Mouse (Mus musculus) kidney, postnatal 36 days (tissue): ENCODE results near the gene Rpn1.
"Not testable (repeated sequence)": the region's sequence is repeated elsewhere in the genome, so short reads cannot be mapped to it uniquely, and the experiment has no call there.

Experiments used
- DNase-seq, 2 experiments: peaks; one replicate each; pipeline ENCODE4 v3.0.0; 2021 to 2022; ENCODE audit warnings: mixed read lengths in 2 of 2

Rpn1 gene

DNA sequence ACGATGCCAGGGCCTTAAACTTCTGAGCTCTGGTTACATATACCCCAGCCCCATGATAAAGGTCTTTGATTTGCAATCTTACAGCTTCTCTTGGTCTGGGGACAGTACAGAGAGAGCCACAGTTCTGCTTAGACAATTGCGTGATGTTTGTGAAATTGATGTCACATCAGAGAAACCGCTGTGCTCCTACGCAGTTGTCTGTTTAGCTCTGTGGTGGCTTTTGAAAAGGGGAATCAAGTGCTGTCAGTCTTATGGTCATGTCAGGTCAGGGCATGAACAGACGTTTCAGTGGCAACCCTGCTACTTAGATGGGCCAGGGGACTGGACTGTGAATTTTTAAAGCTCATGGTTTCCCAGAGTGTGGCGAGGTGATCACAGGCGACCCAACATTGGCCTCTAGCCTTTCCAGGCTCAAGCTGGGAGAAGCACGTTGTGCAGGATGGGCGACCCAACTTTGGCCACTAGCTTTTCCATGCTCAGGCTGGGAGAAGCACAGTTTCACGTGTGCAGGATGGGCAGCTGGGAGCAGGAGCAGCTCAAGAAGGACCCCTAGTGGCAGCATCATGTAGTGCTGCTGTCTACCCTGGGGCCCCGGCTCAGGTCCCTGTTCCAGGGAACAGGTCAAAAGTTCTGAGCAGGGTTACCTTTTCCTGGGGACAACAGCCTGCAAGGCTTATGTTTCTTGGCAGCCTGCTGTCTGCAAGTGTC is 39.0 kb downstream of the Rpn1 start:
- DNase-seq: peak in 1 of 2 experiments; percentile 47

DNA sequence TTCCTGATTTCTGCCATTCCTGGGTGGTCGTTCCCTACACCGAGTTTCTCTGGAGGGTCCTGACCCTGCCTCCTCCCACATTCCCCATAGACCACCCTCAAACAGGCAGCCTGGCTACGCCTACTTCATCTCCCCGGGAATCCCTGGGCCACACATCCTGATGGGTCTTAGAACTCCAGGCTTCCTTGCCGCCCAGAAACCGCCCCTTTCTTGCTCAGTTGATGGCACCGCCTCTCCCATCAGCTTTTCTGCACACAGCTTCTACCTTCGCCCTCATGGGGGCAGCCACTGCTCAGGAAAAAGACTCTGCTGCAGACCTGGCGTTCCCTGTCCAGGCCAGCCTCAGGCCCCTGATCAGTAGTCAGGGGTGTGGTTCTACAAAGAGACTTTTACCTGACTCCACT is 39.6 kb downstream of the Rpn1 start:
- DNase-seq: peak; percentile 66 to 77

DNA sequence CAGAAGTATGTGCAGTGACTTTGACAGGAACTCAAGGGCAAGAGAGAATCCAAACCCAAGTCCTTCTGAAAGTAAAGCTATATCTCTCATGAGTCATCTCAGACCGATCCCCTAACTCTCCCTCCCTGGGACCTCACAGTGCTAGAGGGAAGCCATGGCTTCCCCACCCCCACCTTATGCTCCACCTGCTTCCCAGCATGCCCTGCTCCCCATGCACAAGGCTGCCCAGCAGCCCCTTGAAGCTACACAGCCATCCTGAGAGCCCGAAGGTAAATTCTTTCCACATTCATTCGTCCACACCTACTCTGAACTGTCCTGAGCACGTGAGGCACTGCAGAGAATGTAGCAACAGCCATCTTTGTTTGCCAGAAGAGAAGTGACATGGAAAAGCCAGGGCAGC is 40.3 kb downstream of the Rpn1 start:
- DNase-seq: no peak

DNA sequence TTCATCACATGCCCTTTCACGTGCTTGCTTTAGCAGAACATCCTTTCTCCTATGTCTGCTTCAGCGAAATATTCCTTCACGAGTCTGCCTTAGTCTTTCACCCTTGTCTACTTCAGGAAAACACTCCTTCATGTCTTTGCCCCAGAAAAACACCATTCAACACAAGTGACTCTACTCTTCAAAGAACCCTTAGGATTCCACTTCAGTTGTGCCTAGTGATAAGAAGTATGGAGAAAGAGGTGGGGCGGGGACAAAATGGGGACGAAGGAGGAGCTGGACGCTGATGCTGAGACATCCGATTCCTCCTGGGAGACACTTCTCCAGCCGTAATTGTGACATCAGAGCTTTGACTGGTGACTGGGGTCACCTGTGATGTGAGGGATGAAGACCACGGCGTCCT is 41.5 kb downstream of the Rpn1 start:
- not testable (repeated sequence) for DNase-seq

DNA sequence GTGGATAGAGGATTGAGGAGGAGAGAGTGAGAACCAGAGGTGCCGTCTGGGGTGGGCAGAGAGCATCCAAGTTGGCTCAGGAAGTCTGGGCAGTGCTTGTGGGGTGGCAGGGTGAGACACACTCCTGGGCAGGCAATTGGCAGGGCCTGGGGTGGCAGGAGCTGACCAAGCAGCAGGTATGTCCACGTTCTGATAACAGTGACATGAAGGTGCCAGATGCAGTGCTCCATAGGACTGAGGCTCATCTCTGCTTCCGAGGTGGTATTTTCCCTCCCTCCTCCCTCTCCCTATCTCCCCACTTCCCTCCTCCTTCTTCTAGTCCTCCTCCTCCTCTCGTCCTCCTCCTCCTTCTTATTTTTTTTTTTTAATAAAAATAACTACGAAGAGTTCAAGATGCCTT is 47.2 kb downstream of the Rpn1 start:
- no peak for DNase-seq

DNA sequence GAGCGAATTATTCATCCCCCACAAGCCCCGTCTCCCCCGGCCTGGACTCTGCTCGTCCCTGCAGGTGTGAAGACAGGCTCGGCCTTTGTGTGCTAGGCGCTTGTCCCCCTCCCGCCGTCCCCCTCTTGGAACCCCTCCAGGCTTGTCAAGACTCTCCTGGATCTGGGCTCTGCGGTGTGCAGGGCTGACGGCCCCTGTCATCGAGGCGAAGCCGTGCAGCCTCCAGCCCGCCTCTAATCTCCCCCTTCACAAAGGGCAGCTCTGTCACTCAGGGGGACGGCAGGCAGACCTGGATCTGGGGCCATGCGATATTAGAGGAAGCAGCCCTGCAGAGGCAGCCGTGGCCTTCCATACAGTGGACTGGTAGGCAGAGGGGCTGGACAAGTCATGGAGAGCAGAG is 47.8 kb downstream of the Rpn1 start:
- no peak for DNase-seq

DNA sequence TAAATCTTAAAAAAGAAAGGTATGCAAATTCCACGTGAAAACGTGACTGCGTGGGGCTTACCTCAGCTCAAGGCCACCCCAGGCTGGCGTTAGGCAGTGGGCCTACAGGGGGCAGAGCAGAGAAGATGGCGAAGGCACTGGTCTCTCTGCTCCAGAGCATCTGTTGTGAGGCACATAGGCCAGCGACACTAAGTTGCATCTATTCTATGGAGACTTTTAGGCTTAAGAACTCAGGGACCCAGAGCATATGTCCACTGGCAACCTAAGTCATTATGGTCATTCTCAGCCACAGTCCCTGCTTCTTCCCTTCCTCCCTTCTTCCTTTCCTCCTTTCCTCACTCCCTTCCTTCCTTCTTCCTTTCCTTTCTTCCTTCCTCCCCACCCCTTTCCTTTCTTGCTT is 48.8 kb downstream of the Rpn1 start:
- DNase-seq: no peak

DNA sequence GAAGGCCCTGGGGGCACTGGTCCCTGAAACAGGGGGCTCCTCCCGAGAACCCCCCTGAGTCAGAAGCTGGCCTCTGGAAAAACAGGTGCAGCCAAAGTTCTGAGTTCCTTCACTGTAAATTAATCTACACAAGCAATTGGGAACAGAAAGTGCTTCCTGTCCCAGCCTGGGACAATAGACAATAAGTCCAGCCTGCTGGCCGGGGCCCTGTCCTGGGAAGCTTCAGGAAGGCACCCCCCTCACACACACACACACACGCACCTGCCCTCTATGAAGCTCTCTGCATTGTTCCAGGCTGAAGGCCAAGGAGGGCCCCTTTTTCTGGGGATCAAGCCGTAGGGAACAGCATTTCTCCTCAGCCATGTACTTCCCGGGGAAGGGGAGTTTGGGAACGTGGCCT is 49.6 kb downstream of the Rpn1 start:
- DNase-seq: peak; percentile 45 to 61

DNA sequence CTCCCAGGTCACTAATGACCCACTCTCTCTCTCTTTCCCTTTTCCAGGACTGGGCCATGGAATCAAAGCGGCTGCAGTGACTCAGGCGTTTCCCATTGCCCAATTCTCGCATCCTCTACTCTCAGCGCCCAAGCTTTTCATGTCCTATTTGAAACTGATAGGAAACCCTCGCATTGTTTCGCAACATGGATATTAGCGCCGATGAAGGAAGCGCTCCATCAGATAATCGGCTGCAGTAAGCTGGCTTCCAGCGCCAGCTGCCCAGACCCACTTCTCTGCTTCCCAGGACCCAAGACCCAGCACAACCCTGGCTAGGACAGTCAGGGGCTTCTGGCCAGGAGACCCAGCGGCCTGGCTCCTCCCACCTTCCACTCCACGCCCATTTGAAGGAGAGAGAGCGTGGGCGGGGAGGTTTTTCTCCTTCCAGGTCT is 51.9 kb downstream of the Rpn1 start:
- peak; percentile 21 to 65 for DNase-seq

DNA sequence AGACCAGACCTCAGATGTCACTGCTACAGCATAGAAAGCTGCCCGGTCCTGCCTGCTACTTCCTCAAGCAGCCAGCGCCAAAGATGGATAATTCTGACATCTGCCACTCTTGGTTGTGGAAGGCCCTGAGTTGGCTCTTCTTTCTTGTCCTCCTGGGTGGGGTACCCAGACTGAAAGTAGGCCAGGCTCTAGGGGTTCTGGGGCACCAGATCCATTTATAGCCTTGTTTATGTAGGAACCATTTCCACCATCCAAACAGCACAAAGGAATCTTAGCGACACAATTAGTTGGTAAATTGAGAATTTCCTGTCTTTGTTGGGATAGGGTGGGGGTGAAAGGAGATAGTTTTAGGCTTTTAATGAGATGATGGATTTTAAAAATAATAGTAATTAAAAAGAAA is 54.2 kb downstream of the Rpn1 start:
- DNase-seq: no peak

DNA sequence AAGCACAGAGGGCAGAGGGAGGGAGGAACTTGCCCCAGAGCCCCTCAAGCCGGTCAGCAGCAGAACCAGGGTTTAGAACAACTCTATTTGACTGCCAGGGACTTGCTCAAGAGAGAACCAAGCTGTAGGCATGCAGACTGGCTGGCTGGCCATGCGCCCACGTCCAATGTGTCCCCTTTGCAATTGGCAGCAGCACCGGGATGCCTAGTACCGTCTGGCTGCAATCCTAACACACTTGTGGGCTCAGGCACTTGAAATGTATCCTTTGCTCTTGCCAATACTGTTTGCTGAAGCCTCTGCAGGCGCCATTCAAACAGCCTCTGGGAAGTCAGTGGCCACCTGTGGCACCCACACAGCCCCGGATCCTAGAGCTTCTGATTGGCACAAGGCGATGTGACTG is 56.0 kb downstream of the Rpn1 start:
- peak in 1 of 2 experiments; percentile 14 for DNase-seq

DNA sequence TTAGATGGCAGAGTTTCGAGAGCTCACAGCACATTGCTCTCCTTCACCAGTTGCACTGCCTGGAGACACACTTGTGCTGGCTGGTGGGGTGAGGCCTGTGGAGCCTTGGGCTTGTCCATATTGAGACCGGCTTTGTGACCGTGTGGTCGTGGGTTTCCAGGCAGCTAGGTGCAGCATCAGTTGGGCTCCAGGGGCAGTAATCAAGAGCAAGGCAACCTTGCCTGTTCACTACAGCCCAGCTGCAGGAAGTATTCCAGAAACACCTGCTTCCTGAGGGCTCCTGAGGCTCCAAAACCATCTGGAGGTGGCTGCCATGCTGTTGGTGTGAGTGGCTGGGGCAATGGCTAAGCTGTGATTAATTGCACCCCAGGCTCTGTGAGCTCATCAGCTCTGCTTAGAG is 61.5 kb downstream of the Rpn1 start:
- no peak for DNase-seq

DNA sequence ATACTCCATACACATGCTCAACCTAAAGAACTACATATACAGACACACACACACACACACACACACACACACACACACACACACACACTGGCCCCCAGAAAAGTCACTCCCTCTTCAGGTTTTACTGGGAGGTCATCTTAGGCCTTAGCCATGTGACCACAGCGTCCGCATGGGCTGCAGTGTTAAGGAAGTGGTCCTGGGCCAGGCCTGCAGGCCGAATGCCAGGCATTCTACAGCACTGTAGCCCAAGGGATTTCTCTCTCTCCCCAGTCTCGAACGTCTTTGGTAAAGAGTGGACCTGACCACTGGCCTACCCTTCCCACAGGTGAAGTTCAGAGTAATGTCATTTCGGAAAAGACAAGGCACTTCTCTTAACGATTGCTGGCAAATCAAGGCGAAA is 62.3 kb downstream of the Rpn1 start:
- DNase-seq: peak in 1 of 2 experiments; percentile 37

DNA sequence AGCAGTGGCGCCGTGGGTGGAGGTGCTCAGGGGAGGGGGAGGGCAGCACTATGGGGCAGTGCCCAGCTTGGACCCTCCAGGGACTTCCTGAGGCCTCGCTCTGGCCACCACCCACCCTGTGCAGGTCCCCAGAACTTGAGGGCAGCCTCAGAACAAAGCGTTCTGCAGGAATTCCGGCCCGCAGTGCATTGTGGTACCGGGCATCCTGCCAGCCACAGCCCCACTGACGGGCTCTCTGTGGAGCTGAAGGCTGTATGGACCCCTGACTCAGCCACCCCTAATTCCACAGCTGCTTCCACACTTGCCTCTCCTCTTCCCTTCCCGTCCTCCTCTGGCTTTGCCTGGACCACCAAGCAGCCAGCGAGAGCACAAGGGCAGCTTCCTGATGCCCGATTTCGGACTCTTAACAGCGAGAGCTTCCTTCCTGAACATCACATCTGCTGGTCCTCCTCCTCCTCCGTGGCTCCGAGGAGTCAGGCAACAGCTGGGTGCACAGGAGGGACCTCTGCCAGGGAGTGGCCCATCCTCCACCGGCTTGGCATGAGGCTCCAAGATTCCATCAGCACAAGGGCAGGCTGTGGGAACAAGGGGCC is 63.2 kb downstream of the Rpn1 start:
- peak; percentile 76 for DNase-seq

DNA sequence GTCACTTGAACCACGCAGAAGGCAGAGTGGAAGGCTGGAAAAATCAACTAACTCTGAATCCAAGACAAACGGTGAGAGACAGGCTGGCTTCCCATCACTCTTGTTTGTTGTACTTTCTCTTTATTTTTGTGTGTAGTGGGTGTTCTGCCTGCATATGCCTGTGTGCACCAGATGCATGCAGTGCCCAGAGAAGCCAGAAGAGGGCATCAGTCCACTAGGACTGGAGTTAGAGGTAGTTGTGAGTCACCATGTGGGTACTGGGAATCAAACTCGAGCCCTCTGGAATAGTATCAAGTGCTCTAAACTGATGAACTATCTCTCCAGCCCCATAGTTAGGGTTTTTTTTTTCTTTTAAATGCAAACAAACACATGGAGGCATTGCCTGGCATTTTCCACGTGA is 67.1 kb downstream of the Rpn1 start:
- DNase-seq: peak in 1 of 2 experiments; percentile 18

DNA sequence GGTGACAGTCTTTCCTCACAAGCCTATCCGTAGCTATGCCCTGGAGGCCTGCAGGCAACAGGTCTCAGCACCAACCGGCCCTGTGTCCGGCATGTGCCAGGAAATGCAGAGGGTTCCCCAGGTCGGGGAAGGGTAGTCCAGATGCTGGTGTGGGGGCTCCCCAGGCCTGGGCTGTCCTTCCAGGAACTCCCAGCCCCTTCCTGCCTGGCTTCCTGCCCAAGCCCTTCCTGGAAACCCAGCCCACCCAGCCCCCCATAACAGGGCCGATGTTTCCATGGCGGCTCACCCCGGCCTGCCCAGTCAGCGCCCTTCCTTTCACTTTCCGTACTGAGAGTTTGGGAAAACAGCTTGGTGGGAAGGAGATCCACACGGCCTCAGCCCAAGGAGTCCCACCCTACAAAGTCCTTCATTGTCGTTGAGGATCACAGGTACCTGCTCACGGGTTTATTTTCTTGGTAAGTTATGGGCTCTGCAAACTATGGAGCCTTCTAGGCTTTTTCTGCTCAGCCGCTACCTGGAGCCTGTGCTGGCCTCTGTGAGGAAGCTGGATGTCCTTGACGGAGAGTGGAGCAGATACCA is 67.9 kb downstream of the Rpn1 start:
- peak; percentile 75 to 79 for DNase-seq

DNA sequence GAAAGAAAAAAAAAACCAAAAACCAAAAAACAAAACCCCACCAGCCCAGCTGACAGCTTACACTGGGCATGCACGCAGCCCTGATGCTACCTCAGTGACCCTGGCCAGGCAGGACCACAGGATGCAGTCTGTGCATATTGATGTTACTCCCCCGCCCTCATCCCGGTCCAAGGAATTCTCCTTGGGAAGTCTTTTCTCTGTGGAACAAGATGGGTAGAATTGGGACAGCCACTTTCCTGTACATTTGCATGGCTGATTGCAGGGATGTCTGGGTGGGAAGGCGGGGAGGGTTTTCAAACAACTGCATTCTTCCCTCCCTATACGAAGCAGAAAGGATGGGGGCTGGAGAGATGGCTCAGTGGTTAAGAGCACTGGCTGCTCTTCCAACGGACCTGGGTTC is 68.7 kb downstream of the Rpn1 start:
- no peak for DNase-seq
